Comparison of ENCODE assay signal across 10 mouse cellular contexts in genomic region chr6:126766552-126766951, GRCm38 (mm10). TPM values are rescaled to one million over a fixed set of nuclear protein-coding genes. Genes with fewer than 3 reads are reported as not detected.
A peak's percentile ranks its signal among the peaks of the same experiment; 100 is the strongest.
DNase-seq lines count a peak whose midpoint lies in the region; ATAC-seq lines count a peak whose summit lies in the region.
"Had no signal": no experiment of that assay in that cellular context is flagged by ENCODE, and none has a peak within 500 bp of the region (broad histone marks: within the 10 kb centered on the region; RNA-seq: fewer than 3 reads in every experiment).

No protein-coding gene starts in this region.

- H3K9ac ChIP-seq in hindbrain, embryonic 12.5 days: no peak overlapping the region
- no peak overlapping the region for H3K9ac ChIP-seq in neural tube, embryonic 12.5 days

- H3K4me3 ChIP-seq in hindbrain, embryonic 12.5 days: no peak overlapping the region
- no peak overlapping the region for H3K4me3 ChIP-seq in neural tube, embryonic 12.5 days

- peak overlapping the region; percentile 70 for H3K27ac ChIP-seq in hindbrain, embryonic 12.5 days
- no peak overlapping the region for H3K27ac ChIP-seq in neural tube, embryonic 12.5 days

- ATAC-seq in hindbrain, embryonic 12.5 days (ENCODE audit: low FRiP score): peak; percentile 48; the same call in 1 of the 2 replicates
- ATAC-seq in neural tube, embryonic 12.5 days (ENCODE audit: low FRiP score, low read depth): peak; percentile 34; the same call in 1 of the 2 replicates
- ATAC-seq in CD4-positive, CD25-positive, alpha-beta regulatory T cell, adult 4 months: no peak

- WGBS in hindbrain, embryonic 12.5 days: 49% methylated on average over 5 of the region's 5 CpGs
- WGBS in neural tube, embryonic 12.5 days: 70% methylated on average over 5 of the region's 5 CpGs

- H3K9me3 ChIP-seq in hindbrain, embryonic 12.5 days (replicated peaks): no peaks in the 10 kb centered on the region
- no peaks in the 10 kb centered on the region for H3K9me3 ChIP-seq in neural tube, embryonic 12.5 days

- H3K27me3 ChIP-seq in hindbrain, embryonic 12.5 days: no peaks in the 10 kb centered on the region
- no peaks in the 10 kb centered on the region for H3K27me3 ChIP-seq in neural tube, embryonic 12.5 days (replicated peaks)

- no peak overlapping the region for H3K4me2 ChIP-seq in hindbrain, embryonic 12.5 days (replicated peaks)
- no peak overlapping the region for H3K4me2 ChIP-seq in neural tube, embryonic 12.5 days (replicated peaks)

- H3K4me1 ChIP-seq in hindbrain, embryonic 12.5 days: peaks cover 38% of the 10 kb centered on the region
- H3K4me1 ChIP-seq in neural tube, embryonic 12.5 days: peaks cover 23% of the 10 kb centered on the region

- no peaks in the 10 kb centered on the region for H3K36me3 ChIP-seq in hindbrain, embryonic 12.5 days
- H3K36me3 ChIP-seq in neural tube, embryonic 12.5 days: no peaks in the 10 kb centered on the region

- DNase-seq in left cerebral cortex, adult 11 months (ENCODE audit: low spot score): peak; percentile 57
- DNase-seq in left cerebral cortex, adult 9 months (ENCODE audit: low spot score in 2 of 2): no peak
- DNase-seq in embryo, embryonic 10.5 days (ENCODE audit: low spot score): peak; percentile 56
- no peak for DNase-seq in lung, adult 18-20 months
- DNase-seq: cerebellum, adult 11-12 months; heart, postnatal 14 days; thymus, postnatal 4 days had no signal

RNA-seq across cellular contexts. Expression of gene Kcna6, which starts 26.1 kb away (rescaled TPM):
- 12.5 and 13.5 TPM in 2 replicates for polyA plus RNA-seq in hindbrain, embryonic 12.5 days (2016; fragmentation: Nextera tagmentation; extraction: Ambion mirVana)
- polyA plus RNA-seq in neural tube, embryonic 12.5 days (2016; fragmentation: Nextera tagmentation; extraction: Ambion mirVana): 12.0 and 16.9 TPM in 2 replicates
- not detected for polyA plus RNA-seq in CD4-positive, CD25-positive, alpha-beta regulatory T cell, adult 4 months (2017; shearing (Covaris generic))

Comparison
In these comparisons a context has a peak if more than half of its experiments do, and no peak if none do; other contexts are left out.
1. DNase-seq: peak in left cerebral cortex, adult 11 months (single experiment) and embryo, embryonic 10.5 days (single experiment); none in left cerebral cortex, adult 9 months (0 of 2) and lung, adult 18-20 months (0 of 2).
2. RNA of gene Kcna6, which starts 26.1 kb away (polyA plus RNA-seq): 12.0 to 16.9 TPM in neural tube, embryonic 12.5 days and 12.5 to 13.5 TPM in hindbrain, embryonic 12.5 days; not detected in CD4-positive, CD25-positive, alpha-beta regulatory T cell, adult 4 months; every median in the first group is over 10 times any median in the second.